Mouse (Mus musculus) ES-E14 (cell line): Measurements from ENCODE around the gene Tescl. TPM values are rescaled to one million over a fixed set of nuclear protein-coding genes. Genes with fewer than 3 reads are reported as not detected.

Experiments
- DNase-seq: peaks from one replicate; pipeline ENCODE4 v3.0.0-alpha.2; 2013; ENCODE audit warnings: low read depth, low spot score
- H3K27ac ChIP-seq: 2 replicates; pipeline ENCODE4 v1.5.1; 2012; ENCODE audit warnings: low read depth, mild to moderate bottlenecking, low read length, moderate library complexity, mixed read lengths; ENCODE audit not compliant: poor library complexity, insufficient read depth, severe bottlenecking
- H3K36me3 ChIP-seq: 2 replicates; pipeline ENCODE4 v1.6.1; 2012; ENCODE audit warnings: mild to moderate bottlenecking, low read length, moderate library complexity, mixed read lengths; ENCODE audit not compliant: control insufficient read depth, poor library complexity, insufficient read depth, severe bottlenecking
- H3K4me1 ChIP-seq, 2 experiments: fragments of 150-350 bp in 1 of 2; sonication (generic) in 1 of 2; 2 replicates each; pipeline ENCODE4 v1.6.1; 2012; ENCODE audit warnings: low read length in 2 of 2, mild to moderate bottlenecking in 1 of 2, mixed read lengths in 1 of 2; ENCODE audit not compliant: control insufficient read depth in 2 of 2, insufficient read depth in 2 of 2, poor library complexity in 1 of 2
- H3K4me3 ChIP-seq, 2 experiments: fragments of 150-350 bp in 1 of 2; sonication (generic) in 1 of 2; 2 replicates each; pipeline ENCODE4 v1.5.1; 2012; ENCODE audit warnings: low read length in 2 of 2, low read depth in 1 of 2, mild to moderate bottlenecking in 1 of 2, mixed read lengths in 1 of 2; ENCODE audit not compliant: insufficient read depth in 1 of 2, poor library complexity in 1 of 2, severe bottlenecking in 1 of 2
- H3K9ac ChIP-seq: 2 replicates; pipeline ENCODE4 v1.6.1; 2012; ENCODE audit warnings: low read depth, mild to moderate bottlenecking, low read length, mixed read lengths; ENCODE audit not compliant: poor library complexity, insufficient read depth, severe bottlenecking
- H3K9me3 ChIP-seq: fragments of 150-350 bp; sonication (generic); 2 replicates; pipeline ENCODE4 v1.6.1; 2012; ENCODE audit warnings: low read depth, mild to moderate bottlenecking, low read length; ENCODE audit not compliant: control insufficient read depth, insufficient read depth
- CHD2 ChIP-seq: IDR thresholded peaks from 2 replicates; pipeline ENCODE4 v1.6.1; 2014; ENCODE audit warnings: mild to moderate bottlenecking, low read depth, low read length, inconsistent platforms
- HCFC1 ChIP-seq: IDR thresholded peaks from 2 replicates; pipeline ENCODE4 v1.6.1; 2012; ENCODE audit warnings: low read length, inconsistent platforms, borderline replicate concordance; ENCODE audit not compliant: insufficient read depth
- MAFK ChIP-seq: IDR thresholded peaks from 2 replicates; pipeline ENCODE4 v1.6.1; 2014; ENCODE audit warnings: mild to moderate bottlenecking, low read depth, low read length, inconsistent platforms; ENCODE audit not compliant: insufficient read depth
- ZC3H11A ChIP-seq: IDR thresholded peaks from 2 replicates; pipeline ENCODE4 v1.6.1; 2012; ENCODE audit warnings: low read depth, mild to moderate bottlenecking, inconsistent platforms, low read length, borderline replicate concordance
- ZNF384 ChIP-seq: IDR thresholded peaks from 2 replicates; pipeline ENCODE4 v1.6.1; 2012; ENCODE audit warnings: low read depth, low read length, inconsistent platforms
- in situ Hi-C, 2 experiments: fragments of 600-800 bp; cut with MboI; formaldehyde crosslinking; loops; one replicate each; pipeline ENCODE4 v1.15.1; 2025; ENCODE audit warnings: low sequenced_read_pairs in 2 of 2, inconsistent platforms in 1 of 2; ENCODE audit not compliant: unreplicated experiment in 2 of 2
- total RNA-seq: library from RNA; depleted of rRNA; stranded (reverse); fragments of 300-350 nt; gene quantifications from 2 replicates; pipeline ENCODE4 v1.2.3, GENCODE M21; 2012

Tescl gene
- total RNA-seq, 1 experiment = 2.4 TPM

- in situ Hi-C loops = loop anchor here (25.0 kb wide), 1 partner anchor 397 kb away; the partner anchor contains the start of genes Vmn1r180 (in 2 of the 2) and Vmn1r181 (in 2 of the 2)
- no peaks in the 10 kb centered on the region for H3K4me1 ChIP-seq
- DNase-seq = peak; percentile 73
Observed at GRCm38 (mm10) chr7:24359269-24359668, 25.5 kb upstream of the Tescl start.

GRCm38 (mm10) chr7:24357899-24358298 lies 24.2 kb upstream of the Tescl start:
- Histone ChIP-seq H3K4me3 (no peak overlapping the region), H3K4me1 (no peaks in the 10 kb centered on the region), H3K27ac (no peak overlapping the region), H3K9me3 (no peaks in the 10 kb centered on the region), H3K9ac (no peak overlapping the region), H3K36me3 (no peaks in the 10 kb centered on the region)
- TF ChIP-seq HCFC1 = no peak
- TF ChIP-seq CHD2 = no peak
- TF ChIP-seq ZC3H11A = no peak
- TF ChIP-seq MAFK = no peak
- no peak for TF ChIP-seq ZNF384
- DNase-seq = no peak
- in situ Hi-C loops = loop anchor here (25.0 kb wide), 1 partner anchor 396 kb away; the partner anchor contains the start of genes Vmn1r180 (in 2 of the 2) and Vmn1r181 (in 2 of the 2)

More at GRCm38 (mm10) chr7:24359269-24359668, 25.5 kb upstream of the Tescl start:
- TF ChIP-seq ZC3H11A (no peak), HCFC1 (no peak), MAFK (no peak), CHD2 (no peak), ZNF384 (no peak)
- H3K4me3 ChIP-seq = no peak overlapping the region
- no peak overlapping the region for H3K27ac ChIP-seq
- no peaks in the 10 kb centered on the region for H3K9me3 ChIP-seq
- H3K9ac ChIP-seq = no peak overlapping the region
- H3K36me3 ChIP-seq = no peaks in the 10 kb centered on the region

- H3K9me3 ChIP-seq = no peaks in the 10 kb centered on the region
- TF ChIP-seq CHD2 = no peak
- no peak for TF ChIP-seq ZNF384
- no peak for TF ChIP-seq HCFC1
- TF ChIP-seq MAFK = no peak
- no peak for TF ChIP-seq ZC3H11A
- no peak overlapping the region for H3K9ac ChIP-seq
- no peak overlapping the region for H3K27ac ChIP-seq
- H3K36me3 ChIP-seq = no peaks in the 10 kb centered on the region
- in situ Hi-C loops = loop anchor here (25.0 kb wide), 1 partner anchor 394 kb away; the partner anchor contains the start of genes Vmn1r180 (in 2 of the 2) and Vmn1r181 (in 2 of the 2)
- no peak overlapping the region for H3K4me3 ChIP-seq
- peaks cover 0 to 2% of the 10 kb centered on the region in 2 experiments; a peak in 1 of 4 replicates for H3K4me1 ChIP-seq
- DNase-seq = no peak
Observed at GRCm38 (mm10) chr7:24356081-24356480, 22.3 kb upstream of the Tescl start.

DNA sequence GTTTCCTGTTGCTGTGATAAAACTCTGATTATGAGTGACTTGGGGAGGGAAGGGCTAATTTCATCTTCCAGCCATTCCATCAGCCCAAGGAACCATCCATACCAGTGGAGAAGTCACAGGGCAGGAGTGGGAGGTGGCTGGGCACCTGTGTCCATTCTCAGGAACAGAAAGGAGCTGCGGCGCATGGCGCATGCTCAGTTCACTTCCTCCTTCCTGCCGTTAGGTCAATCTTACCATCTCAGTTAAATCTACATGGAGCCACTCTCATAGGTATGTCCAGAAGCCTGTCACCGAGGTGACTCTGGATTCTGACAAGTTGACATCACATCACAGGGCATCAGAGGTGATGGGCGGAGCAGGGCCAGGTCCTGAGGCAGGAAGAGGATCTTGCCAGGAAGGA lies 21.9 kb upstream of the Tescl start:
- Histone ChIP-seq H3K36me3 (no peaks in the 10 kb centered on the region), H3K4me3 (no peak overlapping the region), H3K9ac (no peak overlapping the region), H3K4me1 (peaks cover 0 to 2% of the 10 kb centered on the region in 2 experiments; a peak in 1 of 4 replicates), H3K27ac (no peak overlapping the region), H3K9me3 (no peaks in the 10 kb centered on the region)
- DNase-seq = no peak
- TF ChIP-seq HCFC1 (no peak), CHD2 (no peak), ZNF384 (no peak), MAFK (no peak)
- in situ Hi-C loops = loop anchor here (25.0 kb wide), 1 partner anchor 393 kb away; the partner anchor contains the start of genes Vmn1r180 (in 2 of the 2) and Vmn1r181 (in 2 of the 2)

GRCm38 (mm10) chr7:24348896-24349295 lies 15.2 kb upstream of the Tescl start, which contains the start of gene Lypd5:
TSS of gene Lypd5 (plus strand) at chr7:24349196.
- H3K9ac ChIP-seq = no peak within 1 kb of the TSS
- H3K9me3 ChIP-seq = no peaks in the 10 kb centered on the region
- in situ Hi-C loops = no loop called here
- H3K27ac ChIP-seq = no peak within 1 kb of the TSS
- no peak within 1 kb of the TSS for H3K4me3 ChIP-seq
- H3K36me3 ChIP-seq = no peaks in the 10 kb centered on the region
- TF ChIP-seq MAFK = no peak
- TF ChIP-seq ZC3H11A = no peak
- no peak for TF ChIP-seq CHD2
- TF ChIP-seq HCFC1 = no peak
- TF ChIP-seq ZNF384 = no peak
- no peak for DNase-seq
- peaks cover 0 to 4% of the 10 kb centered on the region in 2 experiments; a peak in 1 of 4 replicates for H3K4me1 ChIP-seq
